Comparison of ENCODE assay signal across 15 mouse cellular contexts in genomic region chr7:130854684-130855292, GRCm38 (mm10). TPM values are rescaled to one million over a fixed set of nuclear protein-coding genes. Genes with fewer than 3 reads are reported as not detected.
DNase-seq lines count a peak whose midpoint lies in the region; ATAC-seq and TF ChIP-seq lines count a peak whose summit lies in the region.
"Had no signal": no experiment of that assay in that cellular context is flagged by ENCODE, and none has a peak within 500 bp of the region (broad histone marks: within the 10 kb centered on the region; RNA-seq: fewer than 3 reads in every experiment).

No protein-coding gene starts in this region.

- WGBS in hindbrain, embryonic 10.5 days: 73% methylated on average over 4 of the region's 4 CpGs
- 69% methylated on average over 4 of the region's 4 CpGs for WGBS in hindbrain, postnatal 0 days
- 48% methylated on average over 4 of the region's 4 CpGs for WGBS in intestine, embryonic 16.5 days
- 43% methylated on average over 4 of the region's 4 CpGs for WGBS in lung, embryonic 16.5 days
- WGBS in forebrain, embryonic 12.5 days: 77% methylated on average over 4 of the region's 4 CpGs

- H3K4me2 ChIP-seq in hindbrain, postnatal 0 days (ENCODE audit: low read depth, low read length): no peak overlapping the region
- no peak overlapping the region for H3K4me2 ChIP-seq in intestine, embryonic 16.5 days (ENCODE audit: low read depth, low read length)
- no peak overlapping the region for H3K4me2 ChIP-seq in lung, embryonic 16.5 days (ENCODE audit: low read depth, low read length)
- no peak overlapping the region for H3K4me2 ChIP-seq in forebrain, embryonic 12.5 days
- H3K4me2 ChIP-seq: forebrain, embryonic 15.5 days; heart, embryonic 12.5 days; hindbrain, embryonic 12.5 days; neural tube, embryonic 15.5 days had no signal

- H3K4me1 ChIP-seq in hindbrain, embryonic 10.5 days (replicated peaks): peaks cover 34% of the 10 kb centered on the region
- H3K4me1 ChIP-seq in hindbrain, postnatal 0 days (ENCODE audit: insufficient read depth, low read length): no peaks in the 10 kb centered on the region
- peaks cover 3% of the 10 kb centered on the region; the same call in 1 of the 2 replicates for H3K4me1 ChIP-seq in intestine, embryonic 16.5 days (ENCODE audit: control insufficient read depth, insufficient read depth, low read length)
- peaks cover 13% of the 10 kb centered on the region for H3K4me1 ChIP-seq in lung, embryonic 16.5 days (replicated peaks; ENCODE audit: control insufficient read depth, insufficient read depth, low read length)
- H3K4me1 ChIP-seq in forebrain, embryonic 12.5 days: peaks cover 13% of the 10 kb centered on the region
- H3K4me1 ChIP-seq: forebrain, embryonic 15.5 days; neural tube, embryonic 15.5 days had no signal

- no peaks in the 10 kb centered on the region for H3K9me3 ChIP-seq in hindbrain, embryonic 10.5 days
- no peaks in the 10 kb centered on the region for H3K9me3 ChIP-seq in hindbrain, postnatal 0 days (ENCODE audit: low read length)
- no peaks in the 10 kb centered on the region for H3K9me3 ChIP-seq in intestine, embryonic 16.5 days (ENCODE audit: control insufficient read depth, low read length)
- no peaks in the 10 kb centered on the region for H3K9me3 ChIP-seq in lung, embryonic 16.5 days (ENCODE audit: control insufficient read depth, low read length)
- no peaks in the 10 kb centered on the region for H3K9me3 ChIP-seq in forebrain, embryonic 12.5 days
- H3K9me3 ChIP-seq: forebrain, embryonic 15.5 days; heart, embryonic 12.5 days; hindbrain, embryonic 12.5 days; neural tube, embryonic 15.5 days had no signal

- peak overlapping the region; percentile 50; the same call in 1 of the 2 replicates for H3K27ac ChIP-seq in hindbrain, embryonic 10.5 days
- H3K27ac ChIP-seq in hindbrain, postnatal 0 days: no peak overlapping the region
- no peak overlapping the region for H3K27ac ChIP-seq in intestine, embryonic 16.5 days (ENCODE audit: low read length)
- peak overlapping the region; percentile 50; the same call in 1 of the 2 replicates for H3K27ac ChIP-seq in lung, embryonic 16.5 days (ENCODE audit: low read length)
- no peak overlapping the region for H3K27ac ChIP-seq in forebrain, embryonic 12.5 days
- H3K27ac ChIP-seq: forebrain, embryonic 15.5 days; hindbrain, embryonic 12.5 days; neural tube, embryonic 15.5 days had no signal

- DNase-seq in hindbrain, embryonic 10.5 days (ENCODE audit: low spot score): no peak
- DNase-seq in hindbrain, postnatal 0 days (ENCODE audit: low spot score): no peak
- DNase-seq in lung, postnatal 4 days: peak; percentile 45 to 73
- no peak for DNase-seq in layer of hippocampus, adult 11-12 months (ENCODE audit: low spot score)
- no peak for DNase-seq in cerebellum, adult 8-10 months
- DNase-seq: gastrocnemius, postnatal 10 days; heart, adult 11 months; kidney, adult 9 months had no signal

- H3K27me3 ChIP-seq in hindbrain, embryonic 10.5 days (ENCODE audit: insufficient read depth, poor library complexity, severe bottlenecking): 0 out of 2 replicates have a peak, but pooled peaks cover 4% of the 10 kb centered on the region
- no peaks in the 10 kb centered on the region for H3K27me3 ChIP-seq in hindbrain, postnatal 0 days (ENCODE audit: insufficient read depth, low read length)
- H3K27me3 ChIP-seq in intestine, embryonic 16.5 days (replicated peaks; ENCODE audit: control insufficient read depth, insufficient read depth, low read length): no peaks in the 10 kb centered on the region
- H3K27me3 ChIP-seq in lung, embryonic 16.5 days (ENCODE audit: control insufficient read depth, insufficient read depth, low read depth, low read length): no peaks in the 10 kb centered on the region
- H3K27me3 ChIP-seq in forebrain, embryonic 12.5 days: no peaks in the 10 kb centered on the region
- H3K27me3 ChIP-seq: forebrain, embryonic 15.5 days; heart, embryonic 12.5 days; hindbrain, embryonic 12.5 days; neural tube, embryonic 15.5 days had no signal

- no peaks in the 10 kb centered on the region for H3K36me3 ChIP-seq in hindbrain, embryonic 10.5 days
- no peaks in the 10 kb centered on the region for H3K36me3 ChIP-seq in hindbrain, postnatal 0 days (ENCODE audit: insufficient read depth, low read length)
- no peaks in the 10 kb centered on the region for H3K36me3 ChIP-seq in intestine, embryonic 16.5 days (ENCODE audit: control insufficient read depth, insufficient read depth, low read length)
- no peaks in the 10 kb centered on the region for H3K36me3 ChIP-seq in lung, embryonic 16.5 days (ENCODE audit: control insufficient read depth, insufficient read depth, low read length)
- H3K36me3 ChIP-seq in forebrain, embryonic 12.5 days (replicated peaks): no peaks in the 10 kb centered on the region
- H3K36me3 ChIP-seq: forebrain, embryonic 15.5 days; heart, embryonic 12.5 days; hindbrain, embryonic 12.5 days; neural tube, embryonic 15.5 days had no signal

- H3K9ac ChIP-seq in hindbrain, postnatal 0 days (replicated peaks; ENCODE audit: low read length): no peak overlapping the region
- no peak overlapping the region for H3K9ac ChIP-seq in intestine, embryonic 16.5 days (ENCODE audit: low read depth, low read length)
- H3K9ac ChIP-seq in lung, embryonic 16.5 days (ENCODE audit: low read length): no peak overlapping the region
- no peak overlapping the region for H3K9ac ChIP-seq in forebrain, embryonic 12.5 days
- H3K9ac ChIP-seq: forebrain, embryonic 15.5 days; heart, embryonic 12.5 days; hindbrain, embryonic 12.5 days; neural tube, embryonic 15.5 days had no signal

- no peak for ATAC-seq in hindbrain, postnatal 0 days
- peak; percentile 58 for ATAC-seq in intestine, embryonic 16.5 days
- ATAC-seq in lung, embryonic 16.5 days (ENCODE audit: low read depth): peak; percentile 78
- ATAC-seq in forebrain, embryonic 12.5 days (ENCODE audit: low FRiP score): no peak
- ATAC-seq: forebrain, embryonic 15.5 days had no signal

- no peak overlapping the region for H3K4me3 ChIP-seq in hindbrain, embryonic 10.5 days
- H3K4me3 ChIP-seq in hindbrain, postnatal 0 days (ENCODE audit: low read length): no peak overlapping the region
- no peak overlapping the region for H3K4me3 ChIP-seq in intestine, embryonic 16.5 days (ENCODE audit: low read length)
- no peak overlapping the region for H3K4me3 ChIP-seq in lung, embryonic 16.5 days (ENCODE audit: low read length)
- H3K4me3 ChIP-seq in forebrain, embryonic 12.5 days (replicated peaks): no peak overlapping the region
- H3K4me3 ChIP-seq: forebrain, embryonic 15.5 days; heart, embryonic 12.5 days; hindbrain, embryonic 12.5 days; neural tube, embryonic 15.5 days had no signal

- TF ChIP-seq CTCF in hindbrain, postnatal 0 days (IDR thresholded peaks at IDR 0.05; ENCODE audit: low read depth): no peak

RNA-seq across cellular contexts. Expression of gene Plekha1, which starts 10.8 kb away (rescaled TPM):
- 39.5 and 47.8 TPM in 2 replicates for polyA plus RNA-seq in hindbrain, embryonic 10.5 days (2016; fragmentation: Nextera tagmentation; extraction: Ambion mirVana)
- 72.6 and 79.8 TPM in 2 replicates for total RNA-seq in hindbrain, postnatal 0 days (2014; rRNA removed)
- polyA plus RNA-seq in hindbrain, postnatal 0 days (2015; fragmentation: Nextera tagmentation; extraction: Ambion mirVana): 44.2 and 50.0 TPM in 2 replicates
- polyA plus RNA-seq in intestine, embryonic 16.5 days (2015; fragmentation: Nextera tagmentation; extraction: Ambion mirVana): 36.6 and 39.0 TPM in 2 replicates
- 70.0 and 71.8 TPM in 2 replicates for polyA plus RNA-seq in lung, embryonic 16.5 days (2015; fragmentation: Nextera tagmentation; extraction: Ambion mirVana)
- polyA plus RNA-seq in forebrain, embryonic 12.5 days (2016; fragmentation: Nextera tagmentation; extraction: Ambion mirVana): 32.1 and 34.9 TPM in 2 replicates

Comparison
In these comparisons a context has a peak if more than half of its experiments do, and no peak if none do; other contexts are left out.
1. H3K27ac ChIP-seq: peak in hindbrain, embryonic 10.5 days (single experiment) and lung, embryonic 16.5 days (single experiment); none in hindbrain, postnatal 0 days (single experiment), intestine, embryonic 16.5 days (single experiment) and forebrain, embryonic 12.5 days (single experiment).
2. DNase-seq: peak in lung, postnatal 4 days (2 of 2); none in hindbrain, embryonic 10.5 days (single experiment), hindbrain, postnatal 0 days (single experiment), layer of hippocampus, adult 11-12 months (single experiment) and cerebellum, adult 8-10 months (single experiment).
3. ATAC-seq: peak in intestine, embryonic 16.5 days (single experiment) and lung, embryonic 16.5 days (single experiment); none in hindbrain, postnatal 0 days (single experiment) and forebrain, embryonic 12.5 days (single experiment).